Mouse (Mus musculus) liver, embryonic 14.5 days (tissue): ENCODE results near the gene Ect2. TPM values are rescaled to one million over a fixed set of nuclear protein-coding genes. Genes with fewer than 3 reads are reported as not detected.

Source experiments
- ATAC-seq: fragments of 200-750 bp; cut with Nextera tagmentation; 2 replicates; pipeline ENCODE4 v1.8.0; 2017; ENCODE audit warnings: moderate number of reproducible peaks, mild to moderate bottlenecking, moderate library complexity; ENCODE audit not compliant: insufficient read depth
- DNase-seq, 3 experiments: peaks; one replicate each; pipeline ENCODE4 v3.0.0-alpha.2; 2012 to 2013; ENCODE audit warnings: low read depth in 3 of 3, low spot score in 3 of 3
- H3K27ac ChIP-seq: fragments of 300-500 bp; sonication (generic); 2 replicates; pipeline ENCODE4 v1.5.1; 2014; ENCODE audit warnings: moderate library complexity, mild to moderate bottlenecking, control low read depth, inconsistent platforms
- H3K27me3 ChIP-seq: fragments of 300-500 bp; sonication (generic); 2 replicates; pipeline ENCODE4 v1.6.1; 2014; ENCODE audit warnings: mild to moderate bottlenecking, low read length, moderate library complexity; ENCODE audit not compliant: control insufficient read depth, insufficient read depth
- H3K36me3 ChIP-seq: fragments of 300-500 bp; sonication (generic); replicated peaks from 2 replicates; pipeline ENCODE4 v1.6.1; 2014; ENCODE audit warnings: low read depth; ENCODE audit not compliant: control insufficient read depth, insufficient read depth
- H3K4me1 ChIP-seq, 2 experiments: fragments of 200-500 bp in 1 of 2; fragments of 300-500 bp in 1 of 2; sonication (generic) in 1 of 2; replicated peaks; 2 replicates each; pipeline ENCODE4 v1.6.1; 2012 to 2014; ENCODE audit warnings: antibody characterized with exemption in 1 of 2, inconsistent platforms in 1 of 2, low read length in 1 of 2; ENCODE audit not compliant: control insufficient read depth in 2 of 2, insufficient read depth in 2 of 2
- H3K4me2 ChIP-seq: fragments of 300-500 bp; sonication (generic); 2 replicates; pipeline ENCODE4 v1.6.1; 2014; ENCODE audit warnings: low read depth, mild to moderate bottlenecking, control low read depth, moderate library complexity
- H3K4me3 ChIP-seq, 2 experiments: fragments of 200-500 bp in 1 of 2; fragments of 300-500 bp in 1 of 2; sonication (generic) in 1 of 2; 2 replicates each; pipeline ENCODE4 v1.5.1; 2012 to 2014; ENCODE audit warnings: low read depth in 2 of 2, low read length in 2 of 2, mild to moderate bottlenecking in 2 of 2, control low read depth in 1 of 2, inconsistent platforms in 1 of 2, moderate library complexity in 1 of 2; ENCODE audit not compliant: insufficient read depth in 1 of 2
- H3K9ac ChIP-seq: fragments of 300-500 bp; sonication (generic); replicated peaks from 2 replicates; pipeline ENCODE4 v1.6.1; 2014; ENCODE audit warnings: mild to moderate bottlenecking, control low read depth, moderate library complexity
- H3K9me3 ChIP-seq: fragments of 300-500 bp; sonication (generic); 2 replicates; pipeline ENCODE4 v1.6.1; 2016; ENCODE audit warnings: low read length, mixed read lengths; ENCODE audit not compliant: control insufficient read depth
- CTCF ChIP-seq: IDR thresholded peaks from 2 replicates; pipeline ENCODE4 v1.5.1; 2016; ENCODE audit warnings: antibody characterized with exemption, low read depth, control low read depth
- EP300 ChIP-seq: IDR thresholded peaks from 2 replicates; pipeline ENCODE4 v1.6.1; 2016; ENCODE audit warnings: antibody characterized with exemption, low read depth
- WGBS: fragments of 180-500 bp; shearing (Covaris S2); extraction: QIAGEN DNeasy Blood & Tissue Kit; methylation state at CpG from one replicate; pipeline ENCODE4 v1.1.7; 2014; ENCODE audit not compliant: insufficient replicate concordance; 5-methylcytosine and 5-hydroxymethylcytosine counted together
- polyA plus RNA-seq, 2 experiments: library from polyadenylated mRNA; depleted of rRNA in 1 of 2; stranded (reverse) in 1 of 2; unstranded in 1 of 2; fragments of >200 nt; fragmentation: Nextera tagmentation in 1 of 2; extraction: Ambion mirVana in 1 of 2; gene quantifications; 2 replicates each; pipeline versions ENCODE4 v1.2.1 to v1.2.3; 2012 to 2014

Gene Ect2
- polyA plus RNA-seq, 2 experiments: 15.9 to 37.2 TPM

- no peak overlapping the region for H3K4me3 ChIP-seq
- no peaks in the 10 kb centered on the region for H3K36me3 ChIP-seq
- no peak overlapping the region for H3K9ac ChIP-seq
- H3K27me3 ChIP-seq: no peaks in the 10 kb centered on the region
- no peak overlapping the region for H3K27ac ChIP-seq
- DNase-seq (no peak), ATAC-seq (no peak)
- peaks cover 0 to 23% of the 10 kb centered on the region in 2 experiments; a peak in 2 of 4 replicates for H3K4me1 ChIP-seq
- no peaks in the 10 kb centered on the region for H3K9me3 ChIP-seq
- 67% methylated on average over 8 of the region's 8 CpGs for WGBS
- no peak overlapping the region for H3K4me2 ChIP-seq
- TF ChIP-seq EP300: no peak
- TF ChIP-seq CTCF: no peak
Measured at GRCm38 (mm10) chr3:27195573-27196227, 42.0 kb upstream of the Ect2 start.

GRCm38 (mm10) chr3:27195153-27195552, 41.5 kb upstream of the Ect2 start:
- Histone ChIP-seq H3K4me3 (no peak overlapping the region), H3K36me3 (no peaks in the 10 kb centered on the region), H3K4me2 (no peak overlapping the region), H3K9me3 (no peaks in the 10 kb centered on the region), H3K4me1 (peaks cover 0 to 23% of the 10 kb centered on the region in 2 experiments; a peak in 2 of 4 replicates), H3K27me3 (no peaks in the 10 kb centered on the region), H3K9ac (no peak overlapping the region), H3K27ac (no peak overlapping the region)
- TF ChIP-seq CTCF (no peak), EP300 (no peak)
- DNase-seq: no peak
- 27% methylated on average over 4 of the region's 4 CpGs for WGBS
- ATAC-seq: 0 out of 2 replicates have a peak, but pooled peaks have one; percentile 29

GRCm38 (mm10) chr3:27193844-27194317, 40.2 kb upstream of the Ect2 start:
- no peaks in the 10 kb centered on the region for H3K9me3 ChIP-seq
- ATAC-seq (peak; percentile 56; the same call in 1 of the 2 replicates), DNase-seq (no peak)
- peaks cover 0 to 30% of the 10 kb centered on the region in 2 experiments; a peak in 2 of 4 replicates for H3K4me1 ChIP-seq
- TF ChIP-seq CTCF: no peak
- no peak for TF ChIP-seq EP300
- H3K36me3 ChIP-seq: no peaks in the 10 kb centered on the region
- H3K9ac ChIP-seq: no peak overlapping the region
- no peaks in the 10 kb centered on the region for H3K27me3 ChIP-seq
- 11% methylated on average over 6 of the region's 6 CpGs for whole genome bisulfite sequencing
- H3K4me3 ChIP-seq: no peak overlapping the region
- no peak overlapping the region for H3K4me2 ChIP-seq
- no peak overlapping the region for H3K27ac ChIP-seq

GRCm38 (mm10) chr3:27191856-27192255, 38.2 kb upstream of the Ect2 start:
- WGBS: 65% methylated on average over 6 of the region's 6 CpGs
- H3K4me3 ChIP-seq: no peak overlapping the region
- H3K27ac ChIP-seq: no peak overlapping the region
- DNase-seq: no peak
- ATAC-seq: no peak
- no peaks in the 10 kb centered on the region for H3K27me3 ChIP-seq
- H3K9me3 ChIP-seq: no peaks in the 10 kb centered on the region
- H3K4me2 ChIP-seq: no peak overlapping the region
- no peak overlapping the region for H3K9ac ChIP-seq
- H3K4me1 ChIP-seq: peaks cover 0 to 32% of the 10 kb centered on the region in 2 experiments; a peak in 2 of 4 replicates
- TF ChIP-seq CTCF (no peak), EP300 (no peak)
- H3K36me3 ChIP-seq: no peaks in the 10 kb centered on the region

GRCm38 (mm10) chr3:27190865-27191264, 37.2 kb upstream of the Ect2 start:
- DNase-seq: no peak
- Histone ChIP-seq H3K36me3 (no peaks in the 10 kb centered on the region), H3K9ac (no peak overlapping the region), H3K4me2 (no peak overlapping the region), H3K4me3 (no peak overlapping the region), H3K27ac (no peak overlapping the region), H3K9me3 (no peaks in the 10 kb centered on the region), H3K4me1 (peaks cover 0 to 32% of the 10 kb centered on the region in 2 experiments; a peak in 2 of 4 replicates), H3K27me3 (no peaks in the 10 kb centered on the region)
- no peak for TF ChIP-seq CTCF
- TF ChIP-seq EP300: no peak
- ATAC-seq: no peak
- WGBS: 77% methylated on average over 4 of the region's 4 CpGs
